Mouse (Mus musculus): ENCODE measurements around the gene Cnppd1. TPM values are rescaled to one million over a fixed set of nuclear protein-coding genes. Genes with fewer than 3 reads are reported as not detected.

Gene Cnppd1
- polyA plus RNA-seq, 1 experiment from 2014 or later: 31.5 TPM

DNA sequence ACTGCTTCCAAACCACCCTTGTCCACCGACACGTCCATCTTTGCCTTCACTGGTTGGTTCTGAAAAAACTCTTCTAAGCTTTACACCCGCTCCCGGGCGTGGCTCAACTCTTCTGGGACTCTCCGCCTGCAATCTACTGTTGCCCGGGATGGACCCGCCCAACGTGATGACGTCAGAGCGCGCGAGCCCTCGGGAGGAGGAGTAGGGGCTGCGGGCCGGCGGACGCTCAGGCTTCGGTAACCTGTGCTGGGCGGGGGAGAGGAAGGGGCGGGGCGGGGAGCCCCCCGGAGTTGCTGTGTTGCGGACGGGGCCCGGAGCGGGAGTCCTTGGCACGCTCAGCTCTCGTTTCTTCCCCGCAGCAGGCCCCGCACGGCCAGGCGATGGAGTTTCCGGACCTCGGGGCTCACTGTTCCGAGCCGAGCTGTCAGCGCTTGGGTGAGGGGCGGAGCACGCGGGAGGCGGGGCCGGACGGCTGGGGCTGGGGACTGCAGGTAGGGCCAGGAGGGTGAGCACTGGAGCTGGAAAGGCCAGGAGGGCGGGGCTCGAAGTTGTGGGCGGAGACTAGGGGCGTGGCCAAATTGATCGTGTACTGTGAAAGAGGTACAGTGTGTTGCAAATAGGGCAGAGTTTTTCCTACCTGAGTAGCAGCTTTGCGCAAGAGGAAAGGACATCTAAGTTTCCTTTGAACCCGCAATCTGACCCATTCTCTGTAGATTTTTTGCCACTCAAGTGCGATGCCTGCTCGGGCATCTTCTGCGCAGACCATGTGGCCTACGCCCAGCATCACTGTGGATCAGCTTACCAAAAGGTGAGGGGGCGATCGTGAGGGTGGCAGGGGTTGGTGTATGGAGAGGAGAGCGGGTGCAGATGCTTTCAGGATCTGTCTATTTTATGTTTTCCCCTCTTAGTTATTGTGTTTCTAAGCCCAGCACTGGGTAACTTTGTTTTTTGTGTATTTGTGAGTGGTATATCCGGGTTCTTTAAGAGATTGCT lies 26.3 kb upstream of the Cnppd1 start, which contains the start of gene Zfand2b:
TSS of gene Zfand2b (plus strand) at position 175 of the 993 bp plus-strand sequence.
- H3K36me3 ChIP-seq (ENCODE audit: insufficient read depth): peaks cover 38% of the 10 kb centered on the region
- peak within 1 kb of the TSS; percentile 60 for H3K9ac ChIP-seq
- peak within 1 kb of the TSS; percentile 83 for H3K4me2 ChIP-seq
- H3K27me3 ChIP-seq (ENCODE audit: insufficient read depth, low read length): no peaks in the 10 kb centered on the region
- peaks cover 4% of the 10 kb centered on the region; the same call in 1 of the 2 replicates for H3K4me1 ChIP-seq (ENCODE audit: insufficient read depth)
- WGBS: under 1% methylated on average over 59 of the region's 59 CpGs
- H3K4me3 ChIP-seq (ENCODE audit: low read depth, low read length): peak within 1 kb of the TSS; percentile 77
- ATAC-seq (ENCODE audit: insufficient read depth) (peak; percentile 98), DNase-seq (peak; percentile 98)
- no peak for TF ChIP-seq CTCF (IDR thresholded peaks at IDR 0.05; ENCODE audit: low read depth)
- H3K9me3 ChIP-seq (ENCODE audit: low read depth, low read length): no peaks in the 10 kb centered on the region
- peak within 1 kb of the TSS; percentile 80 for H3K27ac ChIP-seq (ENCODE audit: low read depth)

DNA sequence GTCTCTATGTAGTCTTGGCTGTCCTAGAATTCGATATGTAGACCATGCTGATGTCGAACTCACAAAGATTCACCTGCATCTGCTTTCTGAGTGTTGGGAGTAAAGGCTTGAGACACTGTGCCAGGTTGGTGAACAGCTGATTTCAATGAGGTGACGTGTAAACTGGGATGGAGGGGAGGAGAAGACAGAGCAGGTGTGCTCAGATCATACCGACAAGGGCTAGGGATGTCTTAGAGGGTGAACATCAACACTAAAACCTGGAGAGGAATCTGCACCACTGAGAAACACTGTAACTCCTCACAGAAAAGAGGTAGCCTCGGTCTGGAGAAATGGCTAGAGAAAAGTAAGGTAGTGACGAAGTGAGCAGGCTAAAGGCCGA lies 25.6 kb upstream of the Cnppd1 start:
- no peak for TF ChIP-seq CTCF (IDR thresholded peaks at IDR 0.05; ENCODE audit: low read depth)
- ATAC-seq (ENCODE audit: insufficient read depth): no peak

DNA sequence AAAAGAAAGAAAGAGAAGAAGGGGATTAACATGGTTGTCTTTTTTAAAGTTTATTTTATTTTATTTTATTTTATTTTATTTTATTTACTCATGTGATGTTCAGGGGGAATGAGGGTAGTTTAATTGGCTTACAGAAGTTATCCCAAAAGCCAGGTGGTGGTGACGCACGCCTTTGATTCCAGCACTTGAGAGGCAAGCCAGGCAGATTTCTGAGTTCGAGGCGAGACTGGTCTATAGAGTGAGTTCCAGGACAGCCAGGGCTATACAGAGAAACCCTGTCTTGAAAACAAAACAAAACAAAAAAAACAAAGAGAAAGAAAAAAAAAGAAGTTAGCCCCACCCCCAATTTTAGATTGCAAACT lies 17.7 kb upstream of the Cnppd1 start:
- no peaks in the 10 kb centered on the region for H3K4me1 ChIP-seq (ENCODE audit: insufficient read depth)
- H3K36me3 ChIP-seq (ENCODE audit: insufficient read depth): no peaks in the 10 kb centered on the region
- H3K27me3 ChIP-seq (ENCODE audit: insufficient read depth, low read length): no peaks in the 10 kb centered on the region
- DNase-seq (no peak), ATAC-seq (ENCODE audit: insufficient read depth) (no peak)
- no peaks in the 10 kb centered on the region for H3K9me3 ChIP-seq (ENCODE audit: low read depth, low read length)
- no peak overlapping the region for H3K9ac ChIP-seq
- no peak overlapping the region for H3K4me2 ChIP-seq
- H3K27ac ChIP-seq (ENCODE audit: low read depth): no peak overlapping the region
- 68% methylated on average over 4 of the region's 4 CpGs for WGBS
- no peak overlapping the region for H3K4me3 ChIP-seq (ENCODE audit: low read depth, low read length)
- no peak for TF ChIP-seq CTCF (IDR thresholded peaks at IDR 0.05; ENCODE audit: low read depth)

More for the DNA sequence above, 25.6 kb upstream of the Cnppd1 start:
- Histone ChIP-seq H3K4me1 (ENCODE audit: insufficient read depth) (peaks cover 4% of the 10 kb centered on the region; the same call in 1 of the 2 replicates), H3K27me3 (ENCODE audit: insufficient read depth, low read length) (no peaks in the 10 kb centered on the region), H3K36me3 (ENCODE audit: insufficient read depth) (peaks cover 31% of the 10 kb centered on the region), H3K9me3 (ENCODE audit: low read depth, low read length) (no peaks in the 10 kb centered on the region), H3K4me3 (ENCODE audit: low read depth, low read length) (peak overlapping the region; percentile 77), H3K9ac (peak overlapping the region; percentile 60), H3K27ac (ENCODE audit: low read depth) (peak overlapping the region; percentile 80), H3K4me2 (peak overlapping the region; percentile 83)
- no peak for DNase-seq
- 9% methylated on average over 7 of the region's 7 CpGs for WGBS

DNA sequence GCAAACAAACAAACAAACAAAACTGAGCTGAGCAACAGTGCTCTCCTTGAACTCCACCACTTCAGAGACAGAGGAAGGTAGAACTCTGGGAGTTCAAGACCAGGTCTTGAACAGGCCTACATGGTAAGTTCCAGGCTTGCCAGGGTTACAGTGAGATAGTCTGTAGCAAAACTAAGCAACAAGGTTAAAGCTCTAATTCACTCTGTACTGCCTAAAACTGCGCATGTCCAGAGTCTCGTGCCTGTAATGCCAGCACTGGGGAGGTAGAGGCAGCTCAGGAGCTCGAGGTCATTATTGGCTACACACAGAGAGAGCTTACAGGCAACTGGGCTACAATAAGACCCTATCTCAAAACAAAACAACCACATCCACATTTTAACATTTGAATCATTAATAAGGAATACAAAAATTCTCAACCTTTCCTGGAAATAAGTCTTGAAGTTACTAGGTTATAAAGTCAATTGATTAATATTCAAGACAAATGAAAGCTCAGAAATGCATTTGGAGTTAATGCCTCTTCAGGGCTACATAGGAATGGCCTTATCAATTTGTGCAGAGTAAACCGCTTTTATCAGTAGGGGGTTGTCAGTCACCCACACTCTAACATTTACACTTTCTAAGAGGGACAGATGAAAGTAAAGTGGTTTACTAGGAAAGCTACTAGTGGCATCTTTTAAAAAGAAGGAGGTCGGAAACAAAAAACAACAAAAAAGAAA lies 17.2 kb upstream of the Cnppd1 start:
- H3K4me3 ChIP-seq (ENCODE audit: low read depth, low read length): no peak overlapping the region
- DNase-seq (no peak), ATAC-seq (ENCODE audit: insufficient read depth) (no peak)
- H3K27ac ChIP-seq (ENCODE audit: low read depth): no peak overlapping the region
- no peaks in the 10 kb centered on the region for H3K36me3 ChIP-seq (ENCODE audit: insufficient read depth)
- H3K27me3 ChIP-seq (ENCODE audit: insufficient read depth, low read length): no peaks in the 10 kb centered on the region
- no peak overlapping the region for H3K4me2 ChIP-seq
- no peak overlapping the region for H3K9ac ChIP-seq
- 47% methylated on average over 5 of the region's 5 CpGs for WGBS
- TF ChIP-seq CTCF (IDR thresholded peaks at IDR 0.05; ENCODE audit: low read depth): no peak
- no peaks in the 10 kb centered on the region for H3K9me3 ChIP-seq (ENCODE audit: low read depth, low read length)
- H3K4me1 ChIP-seq (ENCODE audit: insufficient read depth): no peaks in the 10 kb centered on the region

DNA sequence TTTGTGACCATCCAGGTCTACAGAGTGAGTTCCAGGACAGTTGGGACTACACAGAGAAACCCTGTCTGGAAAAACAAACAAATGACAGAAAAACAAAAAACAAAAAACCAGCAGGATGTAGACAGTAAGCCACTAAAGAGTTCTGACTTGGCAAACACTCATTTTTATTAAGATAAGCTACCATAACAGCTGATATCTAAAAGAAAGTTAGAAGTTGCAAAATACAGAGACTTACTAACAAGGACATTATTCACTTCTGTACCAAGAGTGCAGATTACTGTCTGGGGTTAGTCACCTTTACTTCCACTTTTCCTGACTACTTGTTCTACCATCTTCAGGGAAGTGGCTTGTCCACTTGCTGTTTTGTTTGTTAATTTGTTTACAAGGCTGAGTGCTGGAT lies 16.5 kb upstream of the Cnppd1 start:
- Histone ChIP-seq H3K9ac (no peak overlapping the region), H3K27ac (ENCODE audit: low read depth) (no peak overlapping the region), H3K36me3 (ENCODE audit: insufficient read depth) (no peaks in the 10 kb centered on the region), H3K4me3 (ENCODE audit: low read depth, low read length) (no peak overlapping the region), H3K4me2 (no peak overlapping the region), H3K4me1 (ENCODE audit: insufficient read depth) (no peaks in the 10 kb centered on the region), H3K27me3 (ENCODE audit: insufficient read depth, low read length) (no peaks in the 10 kb centered on the region), H3K9me3 (ENCODE audit: low read depth, low read length) (no peaks in the 10 kb centered on the region)
- DNase-seq (no peak), ATAC-seq (ENCODE audit: insufficient read depth) (no peak)
- no peak for TF ChIP-seq CTCF (IDR thresholded peaks at IDR 0.05; ENCODE audit: low read depth)

DNA sequence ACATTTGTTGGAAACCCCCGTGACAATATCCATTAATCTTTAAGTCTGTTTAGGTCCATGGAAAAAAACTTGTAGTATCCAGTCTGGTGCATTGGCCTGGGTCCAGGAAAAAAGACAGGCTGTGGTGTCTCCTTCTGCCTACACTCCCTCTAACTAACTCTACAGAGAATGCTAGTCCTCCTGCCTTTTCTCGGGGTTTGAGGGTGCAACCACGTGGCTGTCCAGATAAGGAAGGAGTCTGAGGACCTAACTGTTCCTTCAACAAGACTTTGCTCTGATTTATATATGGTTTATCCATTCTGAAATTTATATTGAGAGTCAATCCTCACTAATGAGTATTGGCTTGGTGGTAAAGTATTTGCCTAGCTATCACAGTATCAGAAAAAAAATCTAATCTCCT lies 13.3 kb upstream of the Cnppd1 start:
- Histone ChIP-seq H3K27ac (ENCODE audit: low read depth) (no peak overlapping the region), H3K36me3 (ENCODE audit: insufficient read depth) (no peaks in the 10 kb centered on the region), H3K9me3 (ENCODE audit: low read depth, low read length) (no peaks in the 10 kb centered on the region), H3K4me3 (ENCODE audit: low read depth, low read length) (no peak overlapping the region), H3K27me3 (ENCODE audit: insufficient read depth, low read length) (no peaks in the 10 kb centered on the region), H3K9ac (no peak overlapping the region), H3K4me1 (ENCODE audit: insufficient read depth) (no peaks in the 10 kb centered on the region), H3K4me2 (no peak overlapping the region)
- DNase-seq (no peak), ATAC-seq (ENCODE audit: insufficient read depth) (no peak)
- 32% methylated on average over 3 of the region's 3 CpGs for WGBS
- TF ChIP-seq CTCF (IDR thresholded peaks at IDR 0.05; ENCODE audit: low read depth): no peak

DNA sequence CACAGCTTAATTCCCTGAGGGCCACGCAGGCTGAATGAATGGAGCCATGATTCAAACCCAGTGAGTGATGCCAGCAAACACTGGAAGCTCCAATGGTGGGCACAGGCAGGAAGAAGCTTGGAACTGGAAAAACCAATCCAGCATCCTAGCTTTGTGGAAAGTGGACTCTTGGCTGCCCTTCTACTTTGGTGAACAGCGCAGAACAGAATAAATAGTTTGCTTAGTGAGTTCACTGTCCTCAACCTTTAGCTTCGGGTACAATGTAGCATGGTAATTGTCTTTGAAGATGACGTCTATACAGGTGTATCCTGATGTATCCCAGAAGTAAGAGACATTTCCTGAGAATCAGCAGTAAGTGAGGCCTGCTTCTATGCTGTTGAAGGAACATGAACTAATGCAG lies 6.2 kb upstream of the Cnppd1 start:
- 81% methylated on average over 4 of the region's 4 CpGs for WGBS
- H3K4me2 ChIP-seq: no peak overlapping the region

More for the DNA sequence above, 6.2 kb upstream of the Cnppd1 start:
- TF ChIP-seq CTCF (IDR thresholded peaks at IDR 0.05; ENCODE audit: low read depth): no peak
- Histone ChIP-seq H3K4me1 (ENCODE audit: insufficient read depth) (no peaks in the 10 kb centered on the region), H3K9ac (no peak overlapping the region), H3K27me3 (ENCODE audit: insufficient read depth, low read length) (no peaks in the 10 kb centered on the region), H3K4me3 (ENCODE audit: low read depth, low read length) (no peak overlapping the region), H3K9me3 (ENCODE audit: low read depth, low read length) (no peaks in the 10 kb centered on the region), H3K27ac (ENCODE audit: low read depth) (no peak overlapping the region), H3K36me3 (ENCODE audit: insufficient read depth) (peaks cover 51% of the 10 kb centered on the region)
- DNase-seq (no peak), ATAC-seq (ENCODE audit: insufficient read depth) (no peak)
